Mouse (Mus musculus): ENCODE results near the gene Ddn.

Gene Ddn

DNA sequence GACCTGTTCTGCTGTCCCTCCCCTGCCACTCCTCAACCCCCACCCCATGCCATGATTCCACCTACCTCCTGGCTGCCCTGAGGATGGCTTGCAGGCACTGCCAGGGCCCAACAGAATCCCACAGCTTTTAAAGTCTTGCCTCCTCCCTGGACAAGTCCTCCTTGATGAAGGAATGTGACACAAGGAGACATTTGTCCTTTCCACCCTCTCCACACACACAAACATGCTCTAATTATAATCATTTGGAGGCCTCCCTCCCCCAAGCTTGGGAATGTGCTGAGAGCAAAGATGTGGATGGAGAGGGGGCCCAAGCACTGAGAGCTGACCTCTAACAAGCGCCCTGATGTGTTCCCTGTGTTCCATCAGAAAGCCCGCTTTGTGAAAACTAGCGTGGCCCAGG is at the start of gene Ddn:
TSS of gene Ddn (minus strand) at position 101 of the 400 bp plus-strand sequence.
- no peak for DNase-seq (ENCODE audit: low read depth, low spot score)

GRCm38 (mm10) chr15:98854214-98854613 is 44.9 kb upstream of the Ddn start:
- DNase-seq (ENCODE audit: low read depth, low spot score), result no peak

- DNase-seq (ENCODE audit: low read depth, low spot score), result no peak
Measured at GRCm38 (mm10) chr15:98853161-98853937, 44.1 kb upstream of the Ddn start.

- DNase-seq (ENCODE audit: low read depth, low spot score), result no peak
Measured at GRCm38 (mm10) chr15:98852733-98853132, 43.4 kb upstream of the Ddn start.

- DNase-seq (ENCODE audit: low read depth, low spot score), result no peak
Measured at GRCm38 (mm10) chr15:98852071-98852470, 42.8 kb upstream of the Ddn start.

DNA sequence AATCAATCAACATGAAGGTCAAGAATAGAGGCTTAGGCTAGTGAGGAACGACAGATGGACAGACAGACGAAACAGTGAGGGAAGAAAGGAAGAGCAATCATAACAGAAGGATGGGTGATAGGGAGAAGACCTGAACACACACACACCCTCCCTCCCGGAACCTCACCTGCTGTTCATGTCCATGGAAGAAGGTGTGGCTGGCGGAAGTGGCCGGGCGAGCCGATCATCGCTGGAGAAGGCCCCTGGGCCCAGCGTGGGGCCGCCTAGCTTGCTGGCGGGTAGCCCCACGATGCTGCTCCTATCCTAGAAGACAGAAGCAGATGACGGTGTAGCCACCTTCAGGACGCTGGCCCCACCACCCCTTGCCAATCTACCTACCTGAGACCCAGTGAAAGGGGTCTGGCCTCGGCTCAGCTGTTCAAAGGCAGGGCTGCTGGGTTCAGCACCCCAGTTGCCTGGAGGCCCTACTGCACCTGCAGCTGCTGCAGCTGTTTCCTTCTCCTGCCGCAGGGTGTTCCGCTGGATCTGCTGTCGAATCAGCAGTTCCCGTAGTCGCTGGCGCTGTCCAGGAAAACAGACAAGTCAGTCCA is 42.0 kb upstream of the Ddn start:
- DNase-seq (ENCODE audit: low read depth, low spot score), result no peak

DNA sequence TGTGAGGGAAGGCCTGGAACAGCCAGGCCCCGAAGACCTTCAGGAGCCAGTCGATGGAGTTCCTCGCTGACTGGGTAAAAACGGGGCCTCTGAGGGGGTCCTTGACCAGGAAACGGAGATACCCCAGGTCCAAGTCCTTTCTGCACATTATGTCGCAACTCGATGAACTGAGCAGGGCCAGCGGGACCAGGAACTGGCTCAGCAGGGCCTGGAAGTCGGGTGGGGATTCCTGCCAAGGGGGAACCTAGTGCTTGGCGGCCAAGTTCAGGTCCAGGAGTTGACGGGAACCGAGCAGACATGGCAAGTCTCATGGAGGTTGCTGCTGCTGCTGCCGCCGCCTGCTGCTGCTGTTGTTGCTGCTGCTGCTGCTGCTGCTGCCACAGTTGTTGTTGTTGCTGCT is 41.4 kb upstream of the Ddn start:
- no peak for DNase-seq (ENCODE audit: low read depth, low spot score)

GRCm38 (mm10) chr15:98849956-98850600 is 40.8 kb upstream of the Ddn start:
- DNase-seq (ENCODE audit: low read depth, low spot score), result no peak

DNA sequence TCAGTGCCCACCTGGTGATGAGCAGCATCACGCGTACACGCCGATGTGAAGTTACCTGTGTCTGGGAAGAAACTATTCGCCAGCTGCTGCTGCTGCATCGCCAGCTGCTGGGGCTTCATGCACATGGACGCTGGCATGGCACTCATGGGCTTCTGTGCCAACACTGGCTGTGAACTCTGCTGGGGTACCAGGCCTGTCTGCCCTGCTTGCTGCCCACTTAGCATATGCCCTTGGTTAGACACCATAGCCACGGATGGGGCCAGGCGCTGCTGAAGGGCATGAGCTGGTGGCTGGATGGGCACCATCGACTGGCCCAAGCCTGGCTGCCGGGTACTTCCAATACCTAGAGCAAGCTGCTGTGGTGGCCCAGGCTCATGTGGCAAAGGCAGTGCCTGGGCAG is 39.9 kb upstream of the Ddn start:
- DNase-seq (ENCODE audit: low read depth, low spot score), result no peak

DNA sequence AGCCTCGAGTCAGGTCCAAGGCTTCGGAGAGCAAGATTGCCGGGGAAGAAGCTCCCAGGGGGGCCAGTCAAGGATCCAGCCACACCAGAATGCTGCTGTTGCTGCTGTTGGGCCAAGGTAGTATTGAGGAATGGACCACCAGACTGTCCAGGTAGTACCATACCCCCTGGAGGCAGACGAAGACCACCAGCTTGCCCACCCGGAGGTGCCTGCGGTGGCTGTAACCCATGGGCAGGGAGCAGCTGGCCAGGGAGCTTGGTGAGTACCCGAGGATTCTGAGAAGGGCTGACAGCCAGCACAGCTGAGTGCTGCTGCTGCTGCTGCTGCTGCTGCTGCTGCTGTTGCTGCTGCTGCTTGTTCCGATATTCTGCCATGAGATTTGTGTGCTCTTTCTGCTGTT is 36.9 kb upstream of the Ddn start:
- no peak for DNase-seq (ENCODE audit: low read depth, low spot score)

- DNase-seq (ENCODE audit: low read depth, low spot score), result no peak
Measured at GRCm38 (mm10) chr15:98845149-98845548, 35.9 kb upstream of the Ddn start.

DNA sequence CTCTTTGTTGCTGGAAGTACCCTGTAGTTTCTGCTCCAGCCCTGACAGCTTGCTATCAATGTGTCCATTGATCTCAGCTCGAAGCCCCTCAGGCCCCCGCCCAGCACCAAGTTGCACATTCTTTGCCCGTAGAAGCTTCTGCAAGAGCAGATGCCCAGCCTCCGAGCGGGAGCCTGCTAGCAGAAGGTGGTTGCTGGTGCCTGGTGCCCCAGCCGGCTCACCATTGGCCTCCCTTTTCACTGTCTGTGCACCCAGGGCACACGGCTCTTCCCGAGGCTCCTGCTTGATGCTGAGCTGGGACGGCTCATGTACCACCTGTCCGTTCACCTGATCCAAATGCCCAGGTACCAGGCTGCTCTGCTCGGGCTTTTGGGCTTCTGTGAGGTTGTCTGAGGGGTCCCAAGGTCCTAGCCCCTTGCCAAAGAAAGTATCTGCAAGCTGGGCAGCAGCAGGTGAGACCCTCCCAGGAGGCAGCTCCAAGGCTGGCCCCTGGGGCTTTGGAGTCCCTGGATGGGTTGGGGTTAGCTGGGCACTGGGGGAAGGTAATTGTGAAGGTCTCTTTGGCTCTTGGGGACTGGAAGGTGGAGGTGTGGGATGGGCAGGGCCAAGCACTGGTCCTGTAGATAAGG is 34.4 kb upstream of the Ddn start:
- DNase-seq (ENCODE audit: low read depth, low spot score), result no peak

DNA sequence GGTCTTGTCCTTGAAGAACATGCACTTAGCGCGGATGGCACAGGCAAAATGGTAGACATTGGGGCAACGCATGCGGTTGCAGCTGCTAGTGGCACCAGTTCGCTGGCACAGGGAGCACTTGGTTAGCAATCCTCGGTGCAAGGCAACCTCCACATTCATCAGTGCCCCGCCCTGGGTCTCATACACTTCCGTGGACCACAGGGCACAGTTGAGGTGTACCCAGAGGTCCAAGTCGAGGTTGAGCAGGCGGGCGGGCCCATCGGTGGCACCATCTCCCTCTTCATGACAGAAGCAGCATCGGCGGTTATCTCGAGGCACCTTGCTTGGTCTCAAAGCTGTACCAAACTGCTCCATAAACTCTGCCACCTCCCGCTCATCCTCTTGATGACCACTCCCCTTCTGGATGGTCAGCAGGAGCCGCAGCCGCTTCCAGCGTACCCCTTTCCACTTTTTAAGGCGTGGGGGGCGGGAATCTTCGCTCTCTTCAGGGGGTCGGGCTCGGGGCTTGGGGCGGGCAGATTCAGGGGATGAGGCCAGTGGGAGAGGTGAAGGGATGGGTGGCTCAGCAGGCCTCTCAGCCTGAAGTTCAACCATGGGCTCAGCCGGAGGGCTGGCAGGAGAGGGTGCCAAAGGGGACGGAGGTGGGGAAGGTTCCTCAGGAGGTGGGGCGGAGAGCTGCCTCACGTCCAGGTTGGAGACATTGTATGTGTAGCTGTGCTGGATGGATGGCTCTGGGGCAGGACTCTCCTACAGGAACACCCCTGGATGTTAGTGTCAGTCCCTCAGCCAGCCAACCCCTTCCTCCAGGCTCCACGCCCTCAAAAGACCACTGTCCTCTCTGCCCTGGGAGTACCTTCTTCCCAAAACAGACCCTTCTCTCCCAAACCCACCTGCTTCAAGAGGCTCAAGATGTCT is 30.6 kb upstream of the Ddn start:
- no peak for DNase-seq (ENCODE audit: low read depth, low spot score)

DNA sequence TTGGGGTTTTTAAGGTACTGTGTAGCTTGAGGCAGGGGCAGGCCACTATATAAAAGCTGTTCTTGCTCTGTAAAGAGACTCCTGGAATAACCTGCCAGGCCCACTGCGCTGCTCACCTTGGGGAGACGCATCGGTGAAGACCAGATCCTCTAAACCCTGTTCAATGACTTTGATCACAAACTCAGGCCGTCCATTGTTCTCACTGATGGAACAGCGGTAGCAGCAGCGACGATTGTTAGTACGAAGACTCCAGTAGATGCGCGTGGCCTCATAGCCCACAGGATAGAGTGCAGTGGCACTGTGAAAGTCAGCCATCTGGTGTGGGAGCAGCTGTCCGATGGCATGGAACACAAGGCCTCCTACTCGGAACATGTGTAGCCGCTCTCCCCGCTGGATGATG is 29.9 kb upstream of the Ddn start:
- no peak for DNase-seq (ENCODE audit: low read depth, low spot score)

DNA sequence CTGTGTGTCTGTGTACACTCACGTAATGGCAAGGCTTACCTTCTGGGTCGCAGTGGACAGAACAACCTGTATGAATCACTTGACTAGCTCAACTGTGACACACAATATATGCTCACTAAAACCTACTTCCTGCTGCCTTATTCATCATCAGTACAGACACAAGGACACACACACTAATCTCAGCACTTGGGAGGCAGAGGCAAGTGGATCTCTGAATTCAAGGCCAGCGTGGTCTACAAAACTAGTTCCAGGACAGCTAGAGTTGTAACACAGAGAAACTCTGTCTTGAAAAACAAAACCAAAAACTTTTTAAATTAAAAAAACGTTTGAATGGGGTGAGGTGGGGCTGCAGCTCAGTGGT is 28.4 kb upstream of the Ddn start:
- DNase-seq (ENCODE audit: low read depth, low spot score), result no peak

- no peak for DNase-seq (ENCODE audit: low read depth, low spot score)
Measured at GRCm38 (mm10) chr15:98837006-98837742, 27.9 kb upstream of the Ddn start.

DNA sequence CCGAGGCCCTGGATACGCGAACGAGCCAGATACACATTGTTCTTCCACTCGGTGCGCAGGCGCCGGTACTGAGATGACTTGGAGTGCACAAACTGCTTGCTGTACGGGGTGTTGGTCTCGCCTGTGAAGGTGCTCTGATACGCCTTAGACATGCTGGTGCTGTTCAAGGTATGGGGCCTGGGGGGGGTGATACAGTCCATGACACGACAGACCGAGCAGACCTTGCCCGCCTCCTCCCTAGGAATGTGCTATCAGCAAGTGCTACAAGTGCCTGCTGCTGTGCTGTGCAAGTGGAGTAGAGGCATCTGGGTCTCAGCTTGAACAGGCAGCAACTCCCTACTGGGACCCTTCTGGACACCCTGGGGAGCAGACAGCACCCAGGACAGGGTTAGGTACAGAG is 26.0 kb upstream of the Ddn start:
- no peak for DNase-seq (ENCODE audit: low read depth, low spot score)

GRCm38 (mm10) chr15:98834059-98834458 is 24.8 kb upstream of the Ddn start:
- no peak for DNase-seq (ENCODE audit: low read depth, low spot score)

DNA sequence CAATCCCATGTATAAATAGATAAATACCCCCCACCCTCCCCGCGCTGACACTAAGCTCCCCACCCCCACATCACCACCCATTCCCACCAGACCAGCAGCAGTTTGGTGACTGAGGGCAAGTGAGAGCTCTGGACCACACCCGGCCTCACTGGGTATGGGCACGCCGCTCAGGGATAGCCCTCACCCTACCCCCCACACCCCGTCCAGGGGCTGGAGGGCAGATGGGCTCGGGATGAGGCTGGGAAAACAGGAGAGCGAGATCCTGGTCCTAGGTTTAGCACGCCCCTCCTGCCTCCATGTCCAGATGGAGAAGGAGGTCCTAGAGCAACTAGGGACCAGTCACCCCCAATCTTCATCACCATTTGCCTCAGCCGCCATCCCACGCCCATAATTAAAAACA is 24.0 kb upstream of the Ddn start:
- no peak for DNase-seq (ENCODE audit: low read depth, low spot score)

- DNase-seq (ENCODE audit: low read depth, low spot score), result peak; percentile 81
Measured at GRCm38 (mm10) chr15:98832161-98833058, 23.1 kb upstream of the Ddn start.

Data from CD4-positive helper T cell, adult 2 months (primary cell).